Mouse (Mus musculus) cortical plate, adult 2 months (tissue): Measurements from ENCODE around the gene Mob3c. TPM values are rescaled to one million over a fixed set of nuclear protein-coding genes. Genes with fewer than 3 reads are reported as not detected.

Experiments
- H3K27ac ChIP-seq: fragments of 200-500 bp; 2 replicates; pipeline ENCODE4 v1.5.1; 2012; ENCODE audit warnings: low read length, control low read depth, inconsistent platforms; ENCODE audit not compliant: insufficient read depth
- H3K4me1 ChIP-seq: fragments of 200-500 bp; 2 replicates; pipeline ENCODE4 v1.6.1; 2011; ENCODE audit warnings: low read length; ENCODE audit not compliant: control insufficient read depth, insufficient read depth
- H3K4me3 ChIP-seq: fragments of 200-500 bp; 2 replicates; pipeline ENCODE4 v1.5.1; 2011; ENCODE audit warnings: mild to moderate bottlenecking, low read length, control low read depth; ENCODE audit not compliant: insufficient read depth
- CTCF ChIP-seq: fragments of 200-500 bp; IDR thresholded peaks from 2 replicates; pipeline ENCODE4 v1.5.1; 2011; ENCODE audit warnings: mild to moderate bottlenecking, control low read depth, low read length; ENCODE audit not compliant: insufficient read depth; ENCODE audit errors: extremely low read depth
- POLR2A ChIP-seq: fragments of 200-500 bp; IDR thresholded peaks from 2 replicates; pipeline ENCODE4 v1.6.1; 2011; ENCODE audit warnings: mild to moderate bottlenecking, low read length, control low read depth; ENCODE audit not compliant: insufficient read depth; ENCODE audit errors: extremely low read depth
- polyA plus RNA-seq: library from polyadenylated mRNA; depleted of rRNA; stranded (reverse); fragments of >200 nt; gene quantifications from 2 replicates; pipeline ENCODE4 v1.2.3, GENCODE M21; 2012

Mob3c gene
- polyA plus RNA-seq, 1 experiment: 6.8 TPM

- no peak overlapping the region for H3K4me3 ChIP-seq
- no peak overlapping the region for H3K27ac ChIP-seq
- TF ChIP-seq POLR2A (no peak), CTCF (no peak)
- no peaks in the 10 kb centered on the region for H3K4me1 ChIP-seq
These were observed 15.6 kb upstream of the Mob3c start for GRCm38 (mm10) chr4:115812326-115812725.

- Histone ChIP-seq H3K4me1 (no peaks in the 10 kb centered on the region), H3K4me3 (no peak overlapping the region), H3K27ac (no peak overlapping the region)
- TF ChIP-seq POLR2A (no peak), CTCF (no peak)
These were observed 12.3 kb upstream of the Mob3c start for GRCm38 (mm10) chr4:115815606-115816005.

DNA sequence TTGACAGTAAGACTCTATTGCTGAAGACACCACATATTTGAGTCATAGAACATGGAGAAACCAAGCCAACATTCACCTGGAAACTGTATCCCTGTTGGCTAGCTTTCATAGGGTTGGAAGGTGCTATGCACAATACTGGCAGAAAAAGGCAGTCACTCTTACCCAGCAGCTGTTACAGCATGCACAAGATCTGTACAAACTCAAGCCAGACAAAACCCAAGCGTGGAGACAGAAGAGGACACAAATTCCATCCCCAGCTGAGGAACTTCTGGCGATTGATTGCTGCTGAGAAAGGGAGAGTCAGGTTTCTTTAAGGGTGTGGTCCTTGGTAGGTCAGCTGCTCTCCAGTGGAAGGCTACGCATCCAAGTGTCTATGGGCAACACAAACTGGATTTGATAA lies 7.7 kb upstream of the Mob3c start:
- TF ChIP-seq CTCF: no peak
- TF ChIP-seq POLR2A: no peak
- Histone ChIP-seq H3K4me3 (no peak overlapping the region), H3K4me1 (no peaks in the 10 kb centered on the region), H3K27ac (no peak overlapping the region)

- no peak overlapping the region for H3K27ac ChIP-seq
- no peak for TF ChIP-seq CTCF
- no peak for TF ChIP-seq POLR2A
- no peaks in the 10 kb centered on the region for H3K4me1 ChIP-seq
- H3K4me3 ChIP-seq: no peak overlapping the region
These were observed 6.9 kb upstream of the Mob3c start for GRCm38 (mm10) chr4:115820944-115821343.

DNA sequence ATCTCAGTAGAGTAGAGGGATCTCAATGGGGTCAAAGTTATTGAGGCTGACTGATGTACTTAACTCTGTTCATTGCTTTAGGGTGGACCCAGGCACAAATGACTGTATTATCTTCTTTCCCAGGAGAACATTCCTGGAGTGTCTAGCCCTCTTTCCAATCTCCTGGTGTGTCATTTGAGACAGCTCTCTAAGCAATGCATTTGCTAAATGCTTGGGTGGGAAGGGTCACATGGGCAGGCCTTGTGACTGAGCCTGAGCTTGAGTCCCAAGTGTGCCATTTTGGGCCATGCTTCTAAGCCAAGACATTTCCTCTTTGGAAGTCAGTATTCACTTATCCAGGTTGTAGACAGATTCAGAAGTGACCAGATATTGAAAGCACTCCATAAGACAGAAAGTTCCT lies 6.5 kb upstream of the Mob3c start:
- no peak overlapping the region for H3K4me3 ChIP-seq
- no peaks in the 10 kb centered on the region for H3K4me1 ChIP-seq
- TF ChIP-seq POLR2A (no peak), CTCF (no peak)
- H3K27ac ChIP-seq: no peak overlapping the region

- Histone ChIP-seq H3K27ac (no peak overlapping the region), H3K4me1 (no peaks in the 10 kb centered on the region)
- no peak for TF ChIP-seq CTCF
- TF ChIP-seq POLR2A: no peak
These were observed 6.0 kb upstream of the Mob3c start for GRCm38 (mm10) chr4:115821928-115822327.

DNA sequence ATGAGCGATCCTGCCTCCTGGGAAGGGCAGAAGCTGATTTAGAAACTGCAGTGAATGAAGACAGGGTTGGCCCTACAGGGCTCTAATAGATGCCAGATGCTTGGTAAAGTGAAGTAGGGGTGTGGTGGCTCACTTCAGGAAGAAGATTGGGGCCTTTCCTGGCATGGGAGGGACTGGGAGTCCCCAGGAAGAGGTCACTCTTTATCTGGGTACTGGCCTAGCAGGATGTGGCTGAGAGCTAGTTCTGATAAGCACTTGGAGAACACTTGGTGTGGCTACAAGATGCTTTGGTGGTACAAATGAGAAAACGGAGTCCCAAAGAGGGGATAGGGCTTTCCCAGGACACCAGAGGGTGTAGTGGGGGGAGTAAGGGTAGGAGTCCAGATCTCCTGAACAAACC lies 3.7 kb upstream of the Mob3c start:
- TF ChIP-seq POLR2A (no peak), CTCF (no peak)
- H3K27ac ChIP-seq: no peak overlapping the region
- no peak overlapping the region for H3K4me3 ChIP-seq
- H3K4me1 ChIP-seq: no peaks in the 10 kb centered on the region

More at GRCm38 (mm10) chr4:115821928-115822327, 6.0 kb upstream of the Mob3c start:
- H3K4me3 ChIP-seq: no peak overlapping the region

DNA sequence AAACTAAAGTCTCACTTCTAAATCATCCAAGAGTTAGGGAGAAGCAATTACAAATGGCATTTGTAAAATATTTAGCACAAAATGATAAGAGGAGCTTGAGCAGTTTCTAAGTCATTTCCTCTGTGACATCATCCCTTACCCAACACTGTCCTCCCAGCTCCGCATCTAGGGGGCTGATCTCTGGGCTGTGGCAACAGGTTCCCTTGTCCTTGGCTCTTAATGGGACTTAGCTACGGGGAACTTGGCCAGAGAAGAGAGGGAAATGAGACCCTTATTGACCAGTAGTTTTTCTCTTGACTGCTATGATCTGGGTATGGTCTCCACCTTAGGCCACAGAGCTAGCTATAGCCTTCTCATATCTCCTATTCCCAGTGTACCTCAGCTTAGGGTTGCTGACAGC lies 2.6 kb upstream of the Mob3c start:
- H3K27ac ChIP-seq: no peak overlapping the region
- no peaks in the 10 kb centered on the region for H3K4me1 ChIP-seq
- H3K4me3 ChIP-seq: no peak overlapping the region
- TF ChIP-seq POLR2A: no peak

GRCm38 (mm10) chr4:115827066-115827465 lies 826 bp upstream of the Mob3c start:
- H3K27ac ChIP-seq: no peak overlapping the region
- H3K4me1 ChIP-seq: no peaks in the 10 kb centered on the region
- TF ChIP-seq POLR2A: no peak
- TF ChIP-seq CTCF: no peak
- H3K4me3 ChIP-seq: no peak overlapping the region

DNA sequence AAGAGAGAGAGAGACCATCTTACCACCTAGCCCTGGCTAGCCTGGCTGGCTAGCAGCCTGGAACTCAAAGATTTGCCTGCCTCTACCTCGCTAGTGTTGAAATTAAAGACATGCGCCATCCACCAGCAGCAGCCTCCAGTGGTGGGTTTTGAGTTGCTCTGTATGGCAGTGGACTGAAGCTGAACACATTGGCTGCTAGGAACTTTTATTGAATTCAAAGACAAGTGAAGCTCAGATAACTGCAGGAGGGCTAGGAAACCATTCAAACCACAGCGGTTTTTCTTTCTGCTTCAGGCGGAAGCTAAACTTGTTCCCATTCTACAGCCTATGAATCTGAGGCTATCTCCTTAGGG lies 381 bp upstream of the Mob3c start:
- Histone ChIP-seq H3K4me3 (peak overlapping the region; percentile 74), H3K27ac (no peak overlapping the region), H3K4me1 (no peaks in the 10 kb centered on the region)
- TF ChIP-seq POLR2A (no peak), CTCF (no peak)

GRCm38 (mm10) chr4:115828572-115828902 lies 645 bp downstream of the Mob3c start:
- TF ChIP-seq CTCF: no peak
- no peak for TF ChIP-seq POLR2A

More at GRCm38 (mm10) chr4:115828572-115828902, 645 bp downstream of the Mob3c start:
- no peak overlapping the region for H3K27ac ChIP-seq
- H3K4me1 ChIP-seq: no peaks in the 10 kb centered on the region
- H3K4me3 ChIP-seq: peak overlapping the region; percentile 74
